Mouse (Mus musculus): Measurements from ENCODE around the gene Gm45194.
A peak's percentile ranks its signal among the peaks of the same experiment; 100 is the strongest.

The Gm45194 gene

GRCm38 (mm10) chrX:111891089-111891488 is at the start of gene Gm45194:
TSS of gene Gm45194 (plus strand) at chrX:111891389.
- no peak for DNase-seq

GRCm38 (mm10) chrX:111855878-111856277 is 35.3 kb upstream of the Gm45194 start:
- no peak for DNase-seq

DNA sequence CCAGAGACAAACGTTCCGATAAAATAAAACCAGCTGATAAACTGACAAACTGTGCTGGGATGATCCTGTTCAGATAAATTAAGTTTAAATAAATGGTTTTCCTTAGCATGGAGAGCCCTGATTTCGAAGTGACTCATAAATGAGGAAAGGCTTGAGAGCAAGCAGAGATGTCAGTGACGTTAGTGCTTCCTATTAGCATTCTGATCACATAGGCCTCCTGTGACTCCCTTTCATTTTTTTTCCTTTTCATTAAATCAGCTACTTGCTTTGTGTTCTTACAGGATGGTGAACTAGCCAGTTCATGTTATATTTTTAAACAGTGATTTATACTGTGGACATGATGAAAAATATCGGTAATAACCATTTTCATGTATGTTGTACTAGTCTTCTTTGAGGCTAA is 9.9 kb upstream of the Gm45194 start:
- DNase-seq, result no peak

DNA sequence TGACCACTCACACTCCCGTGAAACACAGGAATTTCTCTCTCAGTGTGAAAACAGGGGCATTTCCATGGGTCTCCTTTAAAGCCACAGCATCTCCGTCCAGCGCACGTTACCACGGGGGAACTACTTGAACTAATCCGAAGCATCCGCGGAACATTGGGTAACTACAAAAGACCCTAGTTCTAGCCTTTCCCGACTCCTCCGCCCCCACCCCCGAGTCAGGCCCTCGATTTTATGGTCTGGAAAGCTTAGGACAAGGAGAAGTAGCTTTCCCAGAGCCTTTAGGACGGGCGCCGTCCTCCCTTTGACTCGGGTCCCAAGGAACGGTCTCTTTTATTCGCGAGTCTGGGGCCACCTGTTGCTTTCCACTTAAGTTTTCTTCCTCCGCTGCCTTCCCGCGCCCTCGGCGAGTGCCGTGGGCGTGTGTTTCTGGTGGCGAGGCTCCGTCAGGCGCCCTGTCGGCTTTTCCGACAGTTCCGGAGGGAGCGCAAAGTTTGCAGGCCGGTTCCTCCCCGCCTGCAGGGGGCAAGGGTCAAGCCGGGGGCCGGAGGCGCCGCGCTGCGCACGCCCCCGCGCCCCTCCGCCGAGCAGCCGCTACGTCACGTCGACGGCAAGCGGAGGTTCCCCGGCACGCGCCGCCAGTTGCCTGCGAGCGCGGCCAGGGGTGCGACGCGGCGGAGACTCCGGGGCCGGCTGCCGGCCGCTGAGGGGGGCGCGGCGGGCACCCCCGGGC is 3.3 kb downstream of the Gm45194 start:
- no peak for DNase-seq

DNA sequence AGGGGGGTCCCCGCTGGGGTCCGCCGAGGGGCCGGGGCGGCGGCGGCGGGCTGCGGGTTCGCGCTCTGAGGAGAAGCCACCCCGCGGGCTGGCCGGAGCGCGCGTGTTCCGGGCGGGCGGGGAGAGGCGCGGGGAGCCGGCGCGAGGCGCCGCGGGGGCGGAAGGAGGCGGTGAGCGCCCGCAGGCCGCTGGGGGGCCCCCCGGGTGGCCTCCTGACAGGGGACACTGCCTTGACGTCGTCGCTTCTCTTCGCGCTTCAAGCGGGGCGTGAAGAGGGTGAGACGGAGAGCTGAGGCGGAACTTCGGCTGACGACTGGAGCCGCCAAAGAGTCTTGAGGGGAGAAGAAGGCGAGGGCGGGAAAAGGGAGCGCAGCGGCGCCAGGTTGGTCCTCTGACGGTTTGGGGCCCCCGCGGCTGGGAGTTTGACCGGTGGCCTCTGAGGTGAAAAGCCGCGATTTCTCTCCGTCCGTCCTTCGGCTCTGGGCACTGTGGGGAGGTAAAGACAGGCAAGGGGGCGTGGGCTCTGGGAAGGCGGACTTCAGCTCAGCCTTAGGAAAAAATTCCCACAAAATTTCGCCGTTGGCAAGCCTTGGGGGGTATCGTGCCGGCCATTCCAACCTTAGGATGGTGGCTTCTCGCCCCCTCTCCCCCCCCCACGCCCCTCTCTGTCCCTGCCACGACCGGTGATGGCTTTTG is 4.0 kb downstream of the Gm45194 start:
- peak; percentile 3 for DNase-seq

DNA sequence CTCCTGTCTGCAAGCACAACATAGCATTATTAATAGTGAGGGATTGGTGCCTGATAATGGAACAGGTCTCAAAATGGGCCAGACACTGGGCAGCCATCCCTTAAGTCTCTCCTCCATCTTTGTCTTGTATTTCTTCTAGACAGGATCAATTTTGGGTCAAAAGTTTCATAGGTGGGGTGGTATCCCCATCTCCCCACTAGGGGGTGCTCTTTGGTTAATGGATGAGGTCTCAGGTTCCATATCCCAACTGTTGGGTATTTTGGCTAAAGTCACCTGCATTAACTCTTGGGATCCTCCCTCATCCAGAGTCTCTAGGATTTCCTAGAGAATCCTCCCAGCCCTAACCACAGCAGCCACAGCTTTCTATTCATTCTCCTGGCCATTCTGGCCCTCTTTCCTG is 26.2 kb downstream of the Gm45194 start:
- no peak for DNase-seq

- no peak for DNase-seq
These were observed 69.7 kb downstream of the Gm45194 start for GRCm38 (mm10) chrX:111960909-111961308.

DNA sequence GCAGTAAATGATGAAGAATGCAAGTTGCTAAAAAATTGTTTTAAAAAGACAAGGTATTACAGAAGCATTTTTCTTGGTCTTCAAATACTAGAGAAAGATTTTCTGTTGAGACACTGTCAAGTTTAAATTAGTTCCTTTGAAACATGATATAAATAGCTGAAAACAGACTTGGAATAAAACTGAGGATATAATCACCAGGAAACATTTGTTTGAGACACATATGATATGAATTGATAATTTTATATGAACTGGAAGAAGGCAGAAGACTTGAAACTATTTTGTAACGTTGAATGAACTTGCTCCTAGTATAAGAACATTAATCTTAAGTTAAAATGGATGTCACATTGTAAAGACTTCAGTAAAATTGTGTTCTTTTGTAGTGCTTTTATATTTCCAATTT is 108.5 kb downstream of the Gm45194 start:
- no peak for DNase-seq

DNA sequence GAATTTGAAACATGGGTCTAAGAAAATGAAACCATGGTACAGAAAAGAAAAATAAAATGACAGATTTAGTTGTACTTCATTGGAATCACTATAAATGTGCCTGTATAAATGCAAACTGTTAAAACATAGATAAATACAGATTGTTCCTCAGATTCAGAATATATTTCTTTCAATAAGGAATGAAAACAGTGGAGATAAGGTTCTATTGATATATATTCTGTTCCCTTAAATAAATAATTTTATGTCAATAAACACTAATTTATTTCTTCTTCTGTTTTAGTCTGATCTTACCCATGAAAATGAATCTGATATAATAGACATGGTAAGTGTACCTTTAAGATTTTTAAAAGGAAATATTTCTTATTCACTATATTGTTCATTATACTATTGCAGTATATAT is 119.5 kb downstream of the Gm45194 start, which contains the start of gene Tex16:
Tex16 (plus strand) TSS at position 301 of the 400 bp plus-strand sequence.
- no peak for DNase-seq

DNA sequence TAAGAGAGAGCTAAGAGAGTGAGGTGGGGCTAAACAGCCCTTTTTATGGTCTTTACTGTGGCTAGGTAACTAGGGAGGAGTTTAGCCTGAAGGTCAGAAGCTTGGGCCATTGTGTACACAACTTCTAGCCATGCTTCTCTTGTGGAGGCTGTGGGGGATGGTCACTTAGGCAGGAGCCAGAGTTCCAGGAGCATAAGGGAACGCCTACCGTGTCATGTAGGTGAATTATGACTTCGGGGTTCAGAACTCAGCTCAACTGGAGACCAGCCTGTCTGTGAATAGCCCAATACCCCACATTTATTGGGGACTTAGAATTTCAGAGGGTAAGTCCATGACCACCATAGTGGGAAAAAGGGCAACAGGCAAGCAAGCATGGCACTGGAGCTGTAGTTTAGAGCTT is 347.6 kb downstream of the Gm45194 start, which contains the start of gene 4933403O08Rik:
4933403O08Rik (plus strand) TSS at position 301 of the 400 bp plus-strand sequence.
- no peak for DNase-seq

DNA sequence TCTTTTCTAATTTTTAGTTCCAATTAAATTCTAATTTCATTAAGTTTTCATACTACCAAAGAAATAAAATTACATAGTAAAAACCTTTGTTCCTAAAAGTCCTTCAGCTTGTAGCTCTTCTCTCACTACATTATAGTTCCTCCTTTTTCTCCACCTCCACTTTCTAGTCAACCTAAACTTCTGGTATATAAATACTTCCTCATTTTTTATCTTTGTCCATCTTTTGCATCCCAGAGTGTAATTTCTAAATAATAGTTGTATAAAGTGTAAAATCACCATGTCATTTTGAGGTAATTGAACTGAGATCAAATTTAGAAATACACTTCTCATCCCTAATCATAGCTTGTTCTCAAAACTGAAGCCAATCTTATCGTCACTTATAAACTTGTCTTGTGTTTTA is 351.7 kb downstream of the Gm45194 start:
- no peak for DNase-seq

DNA sequence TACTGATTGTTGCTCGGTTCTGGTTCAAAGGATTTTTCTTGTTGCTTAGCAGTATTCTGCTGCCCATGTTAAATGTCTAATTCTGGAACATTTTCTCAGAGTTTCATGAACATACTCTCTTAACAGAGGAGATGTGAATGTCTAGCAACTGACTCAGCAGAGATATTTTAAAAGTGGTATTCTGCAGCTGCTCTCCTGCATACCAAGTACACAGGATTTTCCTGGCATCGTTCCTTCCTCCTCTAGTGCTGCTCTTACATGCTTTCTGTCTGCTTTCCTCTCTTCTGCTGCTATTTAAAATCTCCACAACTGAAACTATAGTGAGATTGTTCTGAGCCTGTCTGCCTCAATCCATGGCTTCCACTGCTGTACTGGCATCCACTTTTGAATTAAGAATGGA is 364.3 kb downstream of the Gm45194 start:
- peak; percentile 8 for DNase-seq

DNA sequence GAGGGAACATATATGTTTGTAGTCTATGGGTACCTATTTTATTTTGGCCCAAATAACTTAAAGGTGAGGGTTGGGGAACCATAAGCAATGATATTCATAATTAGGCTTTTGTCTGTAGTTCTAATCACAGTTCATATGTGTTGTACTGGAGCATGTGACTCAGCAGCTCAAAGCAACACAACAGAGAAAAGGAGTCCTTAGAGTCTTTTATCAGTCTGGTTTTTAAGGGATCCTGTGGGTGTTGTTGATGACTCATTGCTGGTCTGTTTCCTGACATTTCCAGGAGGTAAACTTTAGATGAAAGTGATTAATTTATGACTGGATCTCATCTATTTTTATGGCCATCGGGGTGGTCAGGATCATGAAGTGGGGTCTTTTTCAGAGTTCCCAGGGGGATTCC is 382.4 kb downstream of the Gm45194 start:
- no peak for DNase-seq
